In genomic region chr9:37537658-37538250, GRCm38 (mm10) we compare ENCODE assay signal across 16 mouse cellular contexts. TPM values are rescaled to one million over a fixed set of nuclear protein-coding genes. Genes with fewer than 3 reads are reported as not detected.
DNase-seq lines count a peak whose midpoint lies in the region; ATAC-seq and TF ChIP-seq lines count a peak whose summit lies in the region.
"Had no signal": no experiment of that assay in that cellular context is flagged by ENCODE, and none has a peak within 500 bp of the region (broad histone marks: within the 10 kb centered on the region; RNA-seq: fewer than 3 reads in every experiment).

No protein-coding gene starts in this region.

- peak; percentile 37; the same call in 1 of the 2 replicates for TF ChIP-seq EP300 in lung, postnatal 0 days (IDR thresholded peaks at IDR 0.05)

- H3K9me3 ChIP-seq in heart, embryonic 12.5 days (replicated peaks), result no peaks in the 10 kb centered on the region
- H3K9me3 ChIP-seq in heart, embryonic 11.5 days (replicated peaks; ENCODE audit: control insufficient read depth, low read length), result no peaks in the 10 kb centered on the region
- H3K9me3 ChIP-seq in liver, embryonic 11.5 days (ENCODE audit: control insufficient read depth, low read length), result no peaks in the 10 kb centered on the region
- no peaks in the 10 kb centered on the region for H3K9me3 ChIP-seq in lung, postnatal 0 days (ENCODE audit: low read length)
- H3K9me3 ChIP-seq in forebrain, embryonic 13.5 days (replicated peaks), result no peaks in the 10 kb centered on the region
- H3K9me3 ChIP-seq: hindbrain, embryonic 15.5 days; limb, embryonic 13.5 days; neural tube, embryonic 12.5 days had no signal

- H3K27ac ChIP-seq in heart, embryonic 12.5 days (ENCODE audit: poor library complexity, severe bottlenecking), result no peak overlapping the region
- no peak overlapping the region for H3K27ac ChIP-seq in heart, embryonic 11.5 days (ENCODE audit: low read depth, low read length)
- H3K27ac ChIP-seq in liver, embryonic 11.5 days (ENCODE audit: low read depth, low read length), result no peak overlapping the region
- peak overlapping the region; percentile 32; the same call in 1 of the 2 replicates for H3K27ac ChIP-seq in lung, postnatal 0 days (ENCODE audit: low read length)
- no peak overlapping the region for H3K27ac ChIP-seq in forebrain, embryonic 13.5 days
- H3K27ac ChIP-seq: hindbrain, embryonic 15.5 days; limb, embryonic 13.5 days; neural tube, embryonic 12.5 days had no signal

- DNase-seq in liver, embryonic 11.5 days (ENCODE audit: low spot score), result peak; percentile 31
- DNase-seq in liver, result no peak
- peak; percentile 58 for DNase-seq in Muller cell, postnatal 12 days (ENCODE audit: inconsistent ontology term)
- DNase-seq in lung, postnatal 0 days (ENCODE audit: low spot score), result no peak
- DNase-seq: cerebellum, adult 8-10 months; right cerebral cortex, postnatal 4 days; thymus, adult 18-20 months had no signal

- peak; percentile 13; the same call in 1 of the 2 replicates for ATAC-seq in heart, embryonic 12.5 days (ENCODE audit: insufficient number of reproducible peaks, low FRiP score)
- ATAC-seq in heart, embryonic 11.5 days (replicated peaks; ENCODE audit: insufficient number of reproducible peaks, low FRiP score, low TSS enrichment), result no peak; the same call in 1 of the 2 replicates
- ATAC-seq in liver, embryonic 11.5 days (replicated peaks; ENCODE audit: low FRiP score), result no peak
- ATAC-seq in lung, postnatal 0 days, result peak; percentile 25
- ATAC-seq in forebrain, embryonic 13.5 days, result no peak
- ATAC-seq: CD4-positive, CD25-positive, alpha-beta regulatory T cell, adult 4 months; forebrain, embryonic 14.5 days; intestine, postnatal 0 days had no signal

- no peak for TF ChIP-seq CTCF in lung, postnatal 0 days (IDR thresholded peaks at IDR 0.05)

- peaks cover 12% of the 10 kb centered on the region; the same call in 1 of the 2 replicates for H3K27me3 ChIP-seq in heart, embryonic 12.5 days (replicated peaks)
- peaks cover 3% of the 10 kb centered on the region; the same call in 1 of the 2 replicates for H3K27me3 ChIP-seq in heart, embryonic 11.5 days (ENCODE audit: control insufficient read depth, insufficient read depth, low read length)
- H3K27me3 ChIP-seq in liver, embryonic 11.5 days (replicated peaks; ENCODE audit: control insufficient read depth, insufficient read depth, low read length), result no peaks in the 10 kb centered on the region
- no peaks in the 10 kb centered on the region for H3K27me3 ChIP-seq in lung, postnatal 0 days (replicated peaks; ENCODE audit: insufficient read depth, low read length)
- peaks cover 4% of the 10 kb centered on the region; the same call in 1 of the 2 replicates for H3K27me3 ChIP-seq in forebrain, embryonic 13.5 days

- peaks cover 23% of the 10 kb centered on the region for H3K4me1 ChIP-seq in heart, embryonic 12.5 days (replicated peaks)
- peaks cover 9% of the 10 kb centered on the region for H3K4me1 ChIP-seq in heart, embryonic 11.5 days (ENCODE audit: control insufficient read depth, insufficient read depth, low read length)
- H3K4me1 ChIP-seq in liver, embryonic 11.5 days (replicated peaks; ENCODE audit: control insufficient read depth, insufficient read depth, low read length), result peaks cover 2% of the 10 kb centered on the region; the same call in 1 of the 2 replicates
- H3K4me1 ChIP-seq in lung, postnatal 0 days (ENCODE audit: insufficient read depth, low read depth, low read length), result peaks cover 2% of the 10 kb centered on the region; the same call in 1 of the 2 replicates
- no peaks in the 10 kb centered on the region for H3K4me1 ChIP-seq in forebrain, embryonic 13.5 days
- H3K4me1 ChIP-seq: hindbrain, embryonic 15.5 days; neural tube, embryonic 12.5 days had no signal

- H3K36me3 ChIP-seq in heart, embryonic 12.5 days, result peaks cover 6% of the 10 kb centered on the region; the same call in 1 of the 2 replicates
- no peaks in the 10 kb centered on the region for H3K36me3 ChIP-seq in heart, embryonic 11.5 days (ENCODE audit: control insufficient read depth, insufficient read depth, low read length)
- H3K36me3 ChIP-seq in liver, embryonic 11.5 days (ENCODE audit: control insufficient read depth, insufficient read depth, low read length), result no peaks in the 10 kb centered on the region
- peaks cover 20% of the 10 kb centered on the region; the same call in 1 of the 2 replicates for H3K36me3 ChIP-seq in lung, postnatal 0 days (ENCODE audit: insufficient read depth, low read length)
- H3K36me3 ChIP-seq in forebrain, embryonic 13.5 days (ENCODE audit: poor library complexity, severe bottlenecking), result no peaks in the 10 kb centered on the region
- H3K36me3 ChIP-seq: hindbrain, embryonic 15.5 days; limb, embryonic 13.5 days had no signal

- no peak overlapping the region for H3K4me3 ChIP-seq in heart, embryonic 12.5 days
- no peak overlapping the region for H3K4me3 ChIP-seq in heart, embryonic 11.5 days (ENCODE audit: low read depth, low read length)
- H3K4me3 ChIP-seq in liver, embryonic 11.5 days (ENCODE audit: low read depth, low read length), result no peak overlapping the region
- H3K4me3 ChIP-seq in lung, postnatal 0 days (ENCODE audit: low read depth, low read length), result no peak overlapping the region
- H3K4me3 ChIP-seq in forebrain, embryonic 13.5 days, result no peak overlapping the region
- H3K4me3 ChIP-seq: hindbrain, embryonic 15.5 days; limb, embryonic 13.5 days; neural tube, embryonic 12.5 days had no signal

- no peak overlapping the region for H3K4me2 ChIP-seq in heart, embryonic 12.5 days
- H3K4me2 ChIP-seq in heart, embryonic 11.5 days, result no peak overlapping the region
- H3K4me2 ChIP-seq in liver, embryonic 11.5 days, result no peak overlapping the region
- no peak overlapping the region for H3K4me2 ChIP-seq in lung, postnatal 0 days (replicated peaks; ENCODE audit: low read depth, low read length)
- H3K4me2 ChIP-seq in forebrain, embryonic 13.5 days, result no peak overlapping the region
- H3K4me2 ChIP-seq: hindbrain, embryonic 15.5 days; limb, embryonic 13.5 days; neural tube, embryonic 12.5 days had no signal

- no peak overlapping the region for H3K9ac ChIP-seq in heart, embryonic 12.5 days
- H3K9ac ChIP-seq in heart, embryonic 11.5 days (ENCODE audit: low read depth, low read length), result no peak overlapping the region
- no peak overlapping the region for H3K9ac ChIP-seq in liver, embryonic 11.5 days (ENCODE audit: low read depth, low read length)
- H3K9ac ChIP-seq in lung, postnatal 0 days (replicated peaks; ENCODE audit: low read depth), result no peak overlapping the region
- no peak overlapping the region for H3K9ac ChIP-seq in forebrain, embryonic 13.5 days
- H3K9ac ChIP-seq: hindbrain, embryonic 15.5 days; limb, embryonic 13.5 days; neural tube, embryonic 12.5 days had no signal

- 56% methylated on average over 5 of the region's 5 CpGs for WGBS in heart, embryonic 12.5 days
- WGBS in heart, embryonic 11.5 days (ENCODE audit: insufficient replicate concordance), result 51% methylated on average over 5 of the region's 5 CpGs
- 53% methylated on average over 5 of the region's 5 CpGs for WGBS in liver, embryonic 11.5 days
- WGBS in lung, postnatal 0 days, result 73% methylated on average over 5 of the region's 5 CpGs
- 78% methylated on average over 5 of the region's 5 CpGs for WGBS in forebrain, embryonic 13.5 days

RNA-seq across cellular contexts. Expression of gene Vsig2, which starts 1.3 kb away (rescaled TPM):
- polyA plus RNA-seq in heart, embryonic 12.5 days (2016; fragmentation: Nextera tagmentation; extraction: Ambion mirVana), result 1.6 and 1.9 TPM in 2 replicates
- 1.5 and 1.6 TPM in 2 replicates for polyA plus RNA-seq in heart, embryonic 11.5 days (2014; fragmentation: Nextera tagmentation; extraction: Ambion mirVana)
- 0.66 and 1.5 TPM in 2 replicates for polyA plus RNA-seq in liver, embryonic 11.5 days (2014; fragmentation: Nextera tagmentation; extraction: Ambion mirVana)
- polyA plus RNA-seq in lung, postnatal 0 days (2015; fragmentation: Nextera tagmentation; extraction: Ambion mirVana), result 85.6 and 94.9 TPM in 2 replicates
- polyA plus RNA-seq in forebrain, embryonic 13.5 days (2015; fragmentation: Nextera tagmentation; extraction: Ambion mirVana), result 0.26 and 0.42 TPM in 2 replicates
- polyA plus RNA-seq: CD4-positive, CD25-positive, alpha-beta regulatory T cell, adult 4 months; forebrain, embryonic 14.5 days had no signal

RNA-seq across cellular contexts. Expression of gene Esam, which starts 9.9 kb away (rescaled TPM):
- polyA plus RNA-seq in heart, embryonic 12.5 days (2016; fragmentation: Nextera tagmentation; extraction: Ambion mirVana), result 54.6 and 59.8 TPM in 2 replicates
- 45.4 and 59.6 TPM in 2 replicates for polyA plus RNA-seq in heart, embryonic 11.5 days (2014; fragmentation: Nextera tagmentation; extraction: Ambion mirVana)
- polyA plus RNA-seq in liver, embryonic 11.5 days (2014; fragmentation: Nextera tagmentation; extraction: Ambion mirVana), result 34.9 and 36.6 TPM in 2 replicates
- polyA plus RNA-seq in lung, postnatal 0 days (2015; fragmentation: Nextera tagmentation; extraction: Ambion mirVana), result 256 and 260 TPM in 2 replicates
- polyA plus RNA-seq in forebrain, embryonic 13.5 days (2015; fragmentation: Nextera tagmentation; extraction: Ambion mirVana), result 29.7 and 31.5 TPM in 2 replicates
- polyA plus RNA-seq: CD4-positive, CD25-positive, alpha-beta regulatory T cell, adult 4 months had no signal

RNA-seq across cellular contexts. Expression of gene Nrgn, which starts 14.9 kb away (rescaled TPM):
- polyA plus RNA-seq in heart, embryonic 12.5 days (2016; fragmentation: Nextera tagmentation; extraction: Ambion mirVana), result 7.4 and 11.3 TPM in 2 replicates
- 4.8 and 5.2 TPM in 2 replicates for polyA plus RNA-seq in heart, embryonic 11.5 days (2014; fragmentation: Nextera tagmentation; extraction: Ambion mirVana)
- 20.8 and 23.6 TPM in 2 replicates for polyA plus RNA-seq in liver, embryonic 11.5 days (2014; fragmentation: Nextera tagmentation; extraction: Ambion mirVana)
- 4.0 and 4.2 TPM in 2 replicates for polyA plus RNA-seq in lung, postnatal 0 days (2015; fragmentation: Nextera tagmentation; extraction: Ambion mirVana)
- polyA plus RNA-seq in forebrain, embryonic 13.5 days (2015; fragmentation: Nextera tagmentation; extraction: Ambion mirVana), result 2.0 and 4.5 TPM in 2 replicates

RNA-seq across cellular contexts. Expression of gene Siae, which starts 17.7 kb away (rescaled TPM):
- 11.1 and 11.4 TPM in 2 replicates for polyA plus RNA-seq in heart, embryonic 12.5 days (2016; fragmentation: Nextera tagmentation; extraction: Ambion mirVana)
- 7.8 and 10.6 TPM in 2 replicates for polyA plus RNA-seq in heart, embryonic 11.5 days (2014; fragmentation: Nextera tagmentation; extraction: Ambion mirVana)
- 8.0 and 8.6 TPM in 2 replicates for polyA plus RNA-seq in liver, embryonic 11.5 days (2014; fragmentation: Nextera tagmentation; extraction: Ambion mirVana)
- polyA plus RNA-seq in lung, postnatal 0 days (2015; fragmentation: Nextera tagmentation; extraction: Ambion mirVana), result 7.7 and 9.9 TPM in 2 replicates
- 7.0 and 8.3 TPM in 2 replicates for polyA plus RNA-seq in forebrain, embryonic 13.5 days (2015; fragmentation: Nextera tagmentation; extraction: Ambion mirVana)

RNA-seq across cellular contexts. Expression of gene Msantd2, which starts 48.6 kb away (rescaled TPM):
- polyA plus RNA-seq in heart, embryonic 12.5 days (2016; fragmentation: Nextera tagmentation; extraction: Ambion mirVana), result 21.7 and 28.2 TPM in 2 replicates
- polyA plus RNA-seq in heart, embryonic 11.5 days (2014; fragmentation: Nextera tagmentation; extraction: Ambion mirVana), result 20.2 and 20.5 TPM in 2 replicates
- 13.2 and 17.7 TPM in 2 replicates for polyA plus RNA-seq in liver, embryonic 11.5 days (2014; fragmentation: Nextera tagmentation; extraction: Ambion mirVana)
- 12.1 and 12.2 TPM in 2 replicates for polyA plus RNA-seq in lung, postnatal 0 days (2015; fragmentation: Nextera tagmentation; extraction: Ambion mirVana)
- polyA plus RNA-seq in forebrain, embryonic 13.5 days (2015; fragmentation: Nextera tagmentation; extraction: Ambion mirVana), result 32.3 and 38.1 TPM in 2 replicates

Comparison
In these comparisons a context has a peak if more than half of its experiments do, and no peak if none do; other contexts are left out.
1. ATAC-seq: peak in heart, embryonic 12.5 days (single experiment) and lung, postnatal 0 days (single experiment); none in heart, embryonic 11.5 days (single experiment), liver, embryonic 11.5 days (single experiment) and forebrain, embryonic 13.5 days (single experiment).
2. DNase-seq: peak in liver, embryonic 11.5 days (single experiment) and Muller cell, postnatal 12 days (single experiment); none in liver (single experiment) and lung, postnatal 0 days (single experiment).
3. RNA of gene Vsig2, which starts 1.3 kb away (polyA plus RNA-seq): 85.6 to 94.9 TPM in lung, postnatal 0 days; 1.6 to 1.9 TPM in heart, embryonic 12.5 days, 1.5 to 1.6 TPM in heart, embryonic 11.5 days, 0.66 to 1.5 TPM in liver, embryonic 11.5 days and 0.26 to 0.42 TPM in forebrain, embryonic 13.5 days; every median in the first group is over 10 times any median in the second.